Mouse (Mus musculus): ENCODE data around the gene Mybbp1a. TPM values are rescaled to one million over a fixed set of nuclear protein-coding genes. Genes with fewer than 3 reads are reported as not detected.

Gene Mybbp1a
- polyA plus RNA-seq, 1 experiment from 2014 or later, result 84.6 TPM

Other genes starting within 250 kb of the Mybbp1a start
- gene Gm43951, start 234.5 kb upstream of the Mybbp1a start, polyA plus RNA-seq (2015; fragmentation: Nextera tagmentation; extraction: Ambion mirVana), result 1.6 and 1.9 TPM in 2 replicates
- gene 4933427D14Rik, start 233.9 kb upstream of the Mybbp1a start, polyA plus RNA-seq (2015; fragmentation: Nextera tagmentation; extraction: Ambion mirVana), result 27.9 and 31.0 TPM in 2 replicates
- gene Txndc17, start 233.8 kb upstream of the Mybbp1a start, polyA plus RNA-seq (2015; fragmentation: Nextera tagmentation; extraction: Ambion mirVana), result 152 and 160 TPM in 2 replicates
- gene Med31, start 225.8 kb upstream of the Mybbp1a start, polyA plus RNA-seq (2015; fragmentation: Nextera tagmentation; extraction: Ambion mirVana), result 66.7 and 72.9 TPM in 2 replicates
- gene Slc13a5, start 174.1 kb upstream of the Mybbp1a start, polyA plus RNA-seq (2015; fragmentation: Nextera tagmentation; extraction: Ambion mirVana), result 0.69 and 0.93 TPM in 2 replicates
- gene Xaf1, start 139.7 kb upstream of the Mybbp1a start, polyA plus RNA-seq (2015; fragmentation: Nextera tagmentation; extraction: Ambion mirVana), result 1.6 and 1.9 TPM in 2 replicates
- gene Fbxo39, start 126.9 kb upstream of the Mybbp1a start, polyA plus RNA-seq (2015; fragmentation: Nextera tagmentation; extraction: Ambion mirVana), result not detected in 2 replicates
- 6.4 and 6.8 TPM in 2 replicates for gene Tekt1, start 78.9 kb upstream of the Mybbp1a start, polyA plus RNA-seq (2015; fragmentation: Nextera tagmentation; extraction: Ambion mirVana)
- 3.2 and 3.8 TPM in 2 replicates for gene Smtnl2, start 29.6 kb upstream of the Mybbp1a start, polyA plus RNA-seq (2015; fragmentation: Nextera tagmentation; extraction: Ambion mirVana)
- gene Ggt6, start 5.8 kb upstream of the Mybbp1a start, polyA plus RNA-seq (2015; fragmentation: Nextera tagmentation; extraction: Ambion mirVana), result not detected in 2 replicates
- 6.4 and 7.8 TPM in 2 replicates for gene Spns2, start 48.5 kb downstream of the Mybbp1a start, polyA plus RNA-seq (2015; fragmentation: Nextera tagmentation; extraction: Ambion mirVana)
- gene Spns3, start 109.2 kb downstream of the Mybbp1a start, polyA plus RNA-seq (2015; fragmentation: Nextera tagmentation; extraction: Ambion mirVana), result 0.10 TPM in 1 of 2 replicates, not detected in the other
- 106 and 109 TPM in 2 replicates for gene Ube2g1, start 165.9 kb downstream of the Mybbp1a start, polyA plus RNA-seq (2015; fragmentation: Nextera tagmentation; extraction: Ambion mirVana)
- gene Ankfy1, start 248.7 kb downstream of the Mybbp1a start, polyA plus RNA-seq (2015; fragmentation: Nextera tagmentation; extraction: Ambion mirVana), result 25.6 and 26.2 TPM in 2 replicates